Mouse (Mus musculus) heart, embryonic 12.5 days (tissue): ENCODE results near the gene Upk2. TPM values are rescaled to one million over a fixed set of nuclear protein-coding genes. Genes with fewer than 3 reads are reported as not detected.
A peak's percentile ranks its signal among the peaks of the same experiment; 100 is the strongest.

Experiments used
- ATAC-seq: fragments of 200-750 bp; cut with Nextera tagmentation; 2 replicates; pipeline ENCODE4 v1.8.0; 2017; ENCODE audit warnings: moderate TSS enrichment, moderate library complexity; ENCODE audit not compliant: insufficient number of reproducible peaks, low FRiP score
- H3K27ac ChIP-seq: fragments of 300-500 bp; sonication (generic); 2 replicates; pipeline ENCODE4 v1.5.1; 2016; ENCODE audit warnings: mild to moderate bottlenecking, moderate library complexity; ENCODE audit not compliant: poor library complexity, severe bottlenecking
- H3K27me3 ChIP-seq: fragments of 300-500 bp; sonication (generic); replicated peaks from 2 replicates; pipeline ENCODE4 v1.6.1; 2016; ENCODE audit warnings: mild to moderate bottlenecking, moderate library complexity
- H3K36me3 ChIP-seq: fragments of 300-500 bp; sonication (generic); 2 replicates; pipeline ENCODE4 v1.6.1; 2016; ENCODE audit warnings: mild to moderate bottlenecking, moderate library complexity
- H3K4me1 ChIP-seq: fragments of 300-500 bp; sonication (generic); replicated peaks from 2 replicates; pipeline ENCODE4 v1.6.1; 2016; ENCODE audit warnings: mild to moderate bottlenecking
- H3K4me2 ChIP-seq: fragments of 300-500 bp; sonication (generic); 2 replicates; pipeline ENCODE4 v1.6.1; 2016; ENCODE audit warnings: mild to moderate bottlenecking, moderate library complexity
- H3K4me3 ChIP-seq: fragments of 300-500 bp; sonication (generic); 2 replicates; pipeline ENCODE4 v1.5.1; 2016; ENCODE audit warnings: mild to moderate bottlenecking
- H3K9ac ChIP-seq: fragments of 300-500 bp; sonication (generic); 2 replicates; pipeline ENCODE4 v1.6.1; 2016; ENCODE audit warnings: mild to moderate bottlenecking, moderate library complexity
- H3K9me3 ChIP-seq: fragments of 300-500 bp; sonication (generic); replicated peaks from 2 replicates; pipeline ENCODE4 v1.6.1; 2016; ENCODE audit warnings: mild to moderate bottlenecking, moderate library complexity
- WGBS: fragments of 180-500 bp; shearing (Covaris S2); methylation state at CpG from one replicate; pipeline ENCODE4 v1.1.7; 2016; 5-methylcytosine and 5-hydroxymethylcytosine counted together
- polyA plus RNA-seq: library from polyadenylated mRNA; unstranded; fragments of >200 nt; fragmentation: Nextera tagmentation; extraction: Ambion mirVana; gene quantifications from 2 replicates; pipeline ENCODE4 v1.2.1, GENCODE M21; 2016

Upk2 gene
- polyA plus RNA-seq, 1 experiment from 2014 or later, result 0.42 TPM

DNA sequence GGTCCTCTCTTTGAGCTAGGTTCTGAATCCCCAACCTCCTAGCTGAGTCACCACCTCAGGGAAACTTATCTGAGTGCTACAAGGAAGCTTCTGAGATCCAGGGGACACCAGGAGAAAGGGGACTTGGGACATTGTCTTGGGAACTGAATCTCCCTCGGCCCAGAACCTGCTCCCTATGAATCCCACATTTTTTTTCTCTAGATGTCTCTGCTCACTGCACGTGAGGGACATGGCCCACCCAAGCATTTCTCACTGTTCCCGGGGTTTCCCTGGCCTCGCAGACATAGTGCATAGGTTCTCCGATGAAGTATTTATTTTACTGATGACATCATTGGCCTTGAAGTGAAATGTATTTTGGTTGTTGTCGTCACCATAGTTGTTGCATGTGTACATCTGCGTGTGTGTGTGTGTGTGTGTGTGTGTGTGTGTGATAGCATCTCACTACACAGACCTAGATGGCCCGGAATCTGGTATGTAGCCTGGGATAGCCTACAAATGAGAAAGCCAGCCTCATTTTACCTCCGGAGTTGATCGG, 41.1 kb upstream of the Upk2 start:
- H3K9me3 ChIP-seq, result no peaks in the 10 kb centered on the region
- H3K9ac ChIP-seq, result 0 out of 2 replicates have a peak overlapping the region, but pooled peaks have one; percentile 19
- no peak overlapping the region for H3K4me2 ChIP-seq
- H3K27me3 ChIP-seq, result no peaks in the 10 kb centered on the region
- peaks cover 99% of the 10 kb centered on the region for H3K4me1 ChIP-seq
- no peak overlapping the region for H3K4me3 ChIP-seq
- no peak for ATAC-seq
- H3K36me3 ChIP-seq, result peaks cover under 1% of the 10 kb centered on the region; the same call in 1 of the 2 replicates
- WGBS, result 79% methylated on average over 10 of the region's 10 CpGs
- no peak overlapping the region for H3K27ac ChIP-seq

GRCm38 (mm10) chr9:44494863-44495809, 40.4 kb upstream of the Upk2 start:
- ATAC-seq, result no peak
- peaks cover 99% of the 10 kb centered on the region for H3K4me1 ChIP-seq
- 41% methylated on average over 9 of the region's 9 CpGs for WGBS
- no peak overlapping the region for H3K4me3 ChIP-seq
- H3K27ac ChIP-seq, result peak overlapping the region; percentile 83
- peak overlapping the region; percentile 19; the same call in 1 of the 2 replicates for H3K9ac ChIP-seq
- no peaks in the 10 kb centered on the region for H3K27me3 ChIP-seq
- peak overlapping the region; percentile 47 for H3K4me2 ChIP-seq
- H3K36me3 ChIP-seq, result no peaks in the 10 kb centered on the region
- no peaks in the 10 kb centered on the region for H3K9me3 ChIP-seq

DNA sequence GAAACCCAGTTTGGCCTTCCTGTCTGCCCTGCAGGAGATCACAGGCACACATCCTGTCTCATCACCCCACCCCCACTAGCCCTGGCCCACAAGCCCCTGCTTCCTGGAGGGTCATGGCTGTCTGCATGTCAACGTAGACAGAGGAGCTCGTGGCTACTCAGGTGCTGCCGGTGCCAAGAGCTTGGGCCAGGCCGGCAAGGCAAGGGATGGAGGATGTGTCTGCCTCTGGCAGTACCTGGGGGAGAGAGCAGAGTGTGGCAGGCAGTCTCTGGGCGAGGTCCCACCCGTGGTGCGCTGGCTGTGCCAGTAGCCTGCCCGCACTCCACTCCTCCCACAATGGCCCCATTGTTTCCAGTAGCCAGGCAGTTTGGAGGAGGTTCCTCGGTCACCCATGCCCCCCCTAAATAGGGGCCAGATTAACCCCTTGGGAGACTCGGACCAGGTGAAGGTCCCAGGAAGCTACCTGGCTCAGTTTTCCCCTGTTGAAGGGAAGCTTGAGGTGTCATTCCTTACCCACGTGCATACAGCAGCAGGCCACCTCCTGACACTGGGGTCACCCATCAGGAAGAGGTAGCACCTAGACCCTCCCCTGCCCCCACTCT, 39.6 kb upstream of the Upk2 start:
- Histone ChIP-seq H3K4me3 (no peak overlapping the region), H3K9ac (peak overlapping the region; percentile 19), H3K9me3 (no peaks in the 10 kb centered on the region), H3K36me3 (no peaks in the 10 kb centered on the region), H3K27ac (peak overlapping the region; percentile 83), H3K4me1 (peaks cover 99% of the 10 kb centered on the region), H3K27me3 (no peaks in the 10 kb centered on the region), H3K4me2 (peak overlapping the region; percentile 47)
- no peak for ATAC-seq
- WGBS, result 31% methylated on average over 11 of the region's 11 CpGs

DNA sequence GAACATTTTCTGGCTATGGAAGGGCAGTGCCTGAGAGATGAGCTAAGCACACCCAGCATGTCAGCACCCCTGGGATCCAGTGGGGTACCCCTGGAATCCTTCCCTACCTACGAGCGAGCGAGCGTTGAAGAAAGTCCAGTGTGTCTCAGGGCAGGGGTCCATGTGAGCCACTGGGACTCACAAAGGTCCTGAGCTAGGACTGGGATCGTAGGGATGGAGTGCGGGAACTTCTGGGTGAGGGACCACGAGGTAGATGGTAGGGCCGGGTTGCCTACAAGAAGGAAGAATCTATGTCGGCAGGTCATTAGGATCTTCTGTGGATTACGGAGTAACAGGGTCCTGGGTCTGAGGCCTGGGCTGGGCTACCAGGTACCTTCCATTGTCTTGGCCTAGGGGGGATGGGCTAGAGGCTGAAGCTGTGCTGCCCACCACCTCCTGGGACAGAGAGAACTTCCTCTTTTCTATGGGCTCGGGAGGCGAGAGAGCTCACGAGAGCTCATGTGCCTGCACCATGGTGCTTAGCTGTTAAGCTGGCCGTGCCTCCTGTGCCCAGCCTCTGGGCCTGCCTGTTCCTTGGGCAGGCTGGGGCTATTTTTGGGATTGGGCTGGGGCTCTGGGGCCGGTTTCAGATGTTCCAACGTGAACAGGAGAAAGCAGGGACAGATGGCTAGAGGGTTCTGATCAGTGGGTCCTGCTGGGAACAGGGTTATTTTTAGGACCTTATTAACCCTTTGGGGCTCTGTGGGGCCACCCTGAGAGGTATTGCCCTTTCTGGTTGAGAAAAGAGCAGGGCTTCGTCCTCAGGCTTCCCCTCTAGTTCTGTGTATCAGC, 38.1 kb upstream of the Upk2 start:
- 51% methylated on average over 17 of the region's 17 CpGs for WGBS
- Histone ChIP-seq H3K9ac (peak overlapping the region; percentile 59), H3K36me3 (no peaks in the 10 kb centered on the region), H3K4me2 (peak overlapping the region; percentile 47), H3K27me3 (no peaks in the 10 kb centered on the region), H3K4me3 (no peak overlapping the region), H3K27ac (peak overlapping the region; percentile 83), H3K9me3 (no peaks in the 10 kb centered on the region), H3K4me1 (peaks cover 99% of the 10 kb centered on the region)
- no peak for ATAC-seq

DNA sequence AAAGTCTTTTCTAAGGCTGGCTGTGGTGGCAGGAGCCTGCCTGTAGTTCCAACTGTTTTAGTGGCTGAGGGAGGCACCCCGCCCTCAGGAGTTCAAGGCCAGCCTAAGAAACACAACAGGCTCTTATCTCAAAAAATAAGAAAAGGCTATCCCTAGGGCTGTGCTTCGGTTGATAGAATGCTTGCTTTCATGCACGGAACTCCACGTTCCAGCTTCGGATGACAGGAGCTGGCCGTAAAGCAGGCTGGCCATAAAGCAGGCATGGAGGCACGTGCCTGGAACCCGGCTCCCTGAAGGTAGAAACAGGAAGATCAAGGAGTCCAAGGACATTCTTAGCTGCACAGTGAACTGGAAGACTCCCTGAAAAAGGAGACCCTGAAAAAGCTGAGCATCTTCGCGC, 36.6 kb upstream of the Upk2 start:
- Histone ChIP-seq H3K27me3 (no peaks in the 10 kb centered on the region), H3K36me3 (no peaks in the 10 kb centered on the region), H3K4me2 (no peak overlapping the region), H3K27ac (no peak overlapping the region), H3K4me1 (peaks cover 99% of the 10 kb centered on the region), H3K9me3 (no peaks in the 10 kb centered on the region), H3K4me3 (no peak overlapping the region), H3K9ac (0 out of 2 replicates have a peak overlapping the region, but pooled peaks have one; percentile 22)
- no peak for ATAC-seq
- 68% methylated on average over 10 of the region's 10 CpGs for WGBS

DNA sequence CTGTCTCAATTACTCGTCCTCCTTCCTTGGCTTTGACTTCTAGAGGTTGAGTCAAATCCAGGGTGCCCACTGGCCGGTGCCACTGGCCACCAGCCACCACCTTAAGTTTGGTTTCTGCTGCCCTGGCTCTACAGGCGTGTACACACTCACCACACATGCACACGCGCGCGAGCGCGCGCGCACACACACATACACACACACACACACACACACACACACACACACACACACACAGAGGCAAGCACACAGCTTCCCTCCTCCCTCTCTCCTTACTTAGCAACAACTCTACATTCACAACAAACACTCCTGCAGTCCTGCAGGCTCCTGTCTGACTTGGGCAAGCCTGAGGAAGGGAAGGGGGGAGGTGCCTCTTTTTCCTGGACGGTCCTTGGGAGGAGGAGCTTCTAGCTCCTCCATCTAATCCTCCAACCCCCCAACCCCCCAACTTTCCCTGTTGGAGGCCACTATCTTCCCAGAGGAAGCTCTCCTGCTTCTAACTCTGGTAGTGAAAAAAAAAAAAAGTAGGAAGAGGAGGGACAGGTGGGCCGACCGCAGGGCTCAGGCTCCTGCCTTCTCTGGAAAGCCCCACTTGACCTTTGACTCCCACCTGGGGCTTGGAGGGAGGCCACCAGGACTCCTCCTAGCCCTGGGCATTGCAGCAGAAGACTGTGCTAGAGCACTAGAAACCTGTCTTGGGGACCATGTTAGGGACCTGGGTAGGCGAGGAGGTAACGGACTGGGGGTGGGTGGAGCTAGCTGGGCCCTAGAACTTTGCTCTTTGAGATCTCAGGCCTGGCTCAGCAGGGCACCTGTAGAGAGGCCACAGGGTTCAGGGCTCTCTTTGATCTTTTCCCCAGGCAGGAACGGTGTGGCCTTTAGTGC, 35.6 kb upstream of the Upk2 start:
- no peaks in the 10 kb centered on the region for H3K27me3 ChIP-seq
- no peak for ATAC-seq
- no peaks in the 10 kb centered on the region for H3K36me3 ChIP-seq
- no peaks in the 10 kb centered on the region for H3K9me3 ChIP-seq
- H3K4me1 ChIP-seq, result peaks cover 99% of the 10 kb centered on the region
- H3K27ac ChIP-seq, result peak overlapping the region; percentile 95
- 22% methylated on average over 17 of the region's 17 CpGs for WGBS
- peak overlapping the region; percentile 33 for H3K4me3 ChIP-seq
- H3K4me2 ChIP-seq, result peak overlapping the region; percentile 94
- H3K9ac ChIP-seq, result peak overlapping the region; percentile 98

DNA sequence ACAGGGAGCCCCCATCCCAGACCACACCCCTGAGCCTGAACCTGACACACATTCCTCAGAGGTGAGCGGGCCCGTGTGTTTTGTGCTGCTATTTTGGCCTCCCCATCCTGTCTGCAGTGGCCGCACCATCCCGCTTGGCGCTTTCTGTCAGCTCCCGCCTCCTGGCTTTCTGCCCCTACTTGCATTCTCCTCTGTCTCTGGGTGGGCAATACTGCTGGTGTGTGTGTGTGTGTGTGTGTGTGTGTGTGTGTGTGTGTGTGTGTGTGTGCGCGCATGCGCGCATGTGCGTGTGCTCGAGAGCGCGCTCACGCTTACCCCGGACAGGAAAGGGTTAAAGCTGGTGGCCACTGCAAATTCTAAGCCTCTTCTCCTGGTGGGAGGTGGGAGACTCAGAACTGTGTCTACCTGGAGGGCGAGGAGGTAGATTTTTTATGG, 34.9 kb upstream of the Upk2 start:
- H3K4me1 ChIP-seq, result peaks cover 99% of the 10 kb centered on the region
- no peaks in the 10 kb centered on the region for H3K9me3 ChIP-seq
- peak overlapping the region; percentile 98 for H3K9ac ChIP-seq
- 5% methylated on average over 17 of the region's 17 CpGs for WGBS
- peak overlapping the region; percentile 33 for H3K4me3 ChIP-seq
- no peak for ATAC-seq
- peak overlapping the region; percentile 94 for H3K4me2 ChIP-seq
- no peaks in the 10 kb centered on the region for H3K27me3 ChIP-seq
- H3K36me3 ChIP-seq, result no peaks in the 10 kb centered on the region
- H3K27ac ChIP-seq, result peak overlapping the region; percentile 95

- peak overlapping the region; percentile 33 for H3K4me3 ChIP-seq
- peak; percentile 25; the same call in 1 of the 2 replicates for ATAC-seq
- no peaks in the 10 kb centered on the region for H3K9me3 ChIP-seq
- peak overlapping the region; percentile 98 for H3K9ac ChIP-seq
- no peaks in the 10 kb centered on the region for H3K27me3 ChIP-seq
- peak overlapping the region; percentile 95 for H3K27ac ChIP-seq
- H3K4me1 ChIP-seq, result peaks cover 99% of the 10 kb centered on the region
- H3K36me3 ChIP-seq, result no peaks in the 10 kb centered on the region
- H3K4me2 ChIP-seq, result peak overlapping the region; percentile 94
- WGBS, result 7% methylated on average over 5 of the region's 5 CpGs
Observed at GRCm38 (mm10) chr9:44488855-44489381, 34.1 kb upstream of the Upk2 start.

- no peak for ATAC-seq
- Histone ChIP-seq H3K4me2 (peak overlapping the region; percentile 94), H3K4me3 (no peak overlapping the region; the same call in 1 of the 2 replicates), H3K9me3 (no peaks in the 10 kb centered on the region), H3K36me3 (no peaks in the 10 kb centered on the region), H3K4me1 (peaks cover 95% of the 10 kb centered on the region), H3K27me3 (no peaks in the 10 kb centered on the region), H3K9ac (peak overlapping the region; percentile 98; the same call in 1 of the 2 replicates), H3K27ac (peak overlapping the region; percentile 95)
- 14% methylated on average over 8 of the region's 8 CpGs for WGBS
Observed at GRCm38 (mm10) chr9:44488416-44488815, 33.6 kb upstream of the Upk2 start.
